Mouse (Mus musculus): Measurements from ENCODE around the gene Eln.
A peak's percentile ranks its signal among the peaks of the same experiment; 100 is the strongest.

Eln gene

DNA sequence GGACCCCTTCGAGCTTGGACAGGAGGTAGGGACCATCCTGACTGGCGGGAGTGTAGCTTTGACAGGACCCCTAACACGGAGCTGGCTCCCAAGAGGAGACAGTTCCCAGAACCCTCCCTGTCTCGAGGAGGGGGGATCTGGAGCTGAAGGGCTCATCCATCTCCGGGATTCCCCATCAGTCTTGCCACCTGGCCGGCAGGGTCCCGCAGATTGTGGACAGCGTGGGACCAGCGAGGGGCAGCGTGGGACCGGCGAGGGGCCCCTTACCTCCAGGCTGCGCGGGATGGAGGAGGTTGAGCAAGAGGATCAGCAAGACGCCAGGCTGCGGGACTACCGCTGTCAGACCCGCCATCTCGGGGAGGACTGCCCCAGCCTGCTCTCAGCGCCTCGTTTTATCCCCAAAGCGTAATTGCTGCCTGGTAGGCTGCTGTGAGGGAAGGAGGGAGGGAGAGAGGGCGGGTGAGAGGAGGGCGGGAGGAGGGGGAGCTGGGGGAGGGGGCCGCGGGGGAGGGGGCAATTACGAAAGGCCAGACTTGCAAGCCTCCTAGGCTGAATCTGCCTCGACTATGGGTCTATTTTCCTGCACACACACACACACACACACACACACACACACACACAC is at the start of gene Eln:
Eln (minus strand) TSS at position 434 of the 622 bp plus-strand sequence.
- no peak for DNase-seq (ENCODE audit: low spot score)

DNA sequence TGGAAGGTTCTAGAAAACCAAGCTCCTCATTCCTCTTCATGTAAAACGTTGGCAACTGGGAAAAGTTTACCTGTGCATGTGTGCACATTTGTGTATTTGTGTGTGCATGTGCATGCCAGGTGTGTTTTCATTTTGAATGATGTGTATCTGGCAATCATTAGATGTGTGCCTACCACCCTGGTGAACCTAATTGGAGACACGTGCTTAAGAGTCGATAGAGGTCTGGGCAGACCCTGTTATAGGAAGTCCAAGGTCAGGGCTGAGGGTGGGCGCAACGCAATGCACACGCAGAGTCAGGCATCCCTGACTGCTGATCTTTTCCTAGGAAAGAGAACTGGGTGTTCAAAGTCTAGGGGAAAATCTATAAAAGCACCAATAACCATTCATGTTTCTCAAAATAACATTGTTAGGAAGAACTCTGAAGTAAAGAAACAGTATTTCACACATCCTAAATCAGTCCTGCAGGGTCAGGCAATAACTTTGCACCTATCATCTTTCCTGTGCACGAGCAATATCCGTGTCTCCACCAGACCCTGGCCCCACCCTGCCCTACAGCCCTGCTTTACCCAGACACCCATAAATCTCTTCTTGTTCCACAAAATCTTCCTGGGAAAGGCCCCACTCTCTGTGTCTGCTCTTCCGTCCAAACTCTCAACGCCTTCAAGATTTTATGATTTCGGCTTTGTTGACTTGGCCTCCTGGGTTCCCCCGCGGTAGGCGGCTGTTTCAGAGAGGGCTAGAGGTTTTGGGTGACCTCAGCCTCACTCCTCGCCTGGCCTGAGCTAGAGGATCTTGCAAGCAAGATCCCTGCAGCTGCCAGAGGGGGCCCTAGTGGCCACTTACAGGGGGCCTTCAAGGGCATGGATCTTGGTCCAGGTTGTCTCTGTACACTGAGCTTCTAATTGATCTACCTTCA is 43.2 kb upstream of the Eln start:
- no peak for DNase-seq (ENCODE audit: low spot score)

DNA sequence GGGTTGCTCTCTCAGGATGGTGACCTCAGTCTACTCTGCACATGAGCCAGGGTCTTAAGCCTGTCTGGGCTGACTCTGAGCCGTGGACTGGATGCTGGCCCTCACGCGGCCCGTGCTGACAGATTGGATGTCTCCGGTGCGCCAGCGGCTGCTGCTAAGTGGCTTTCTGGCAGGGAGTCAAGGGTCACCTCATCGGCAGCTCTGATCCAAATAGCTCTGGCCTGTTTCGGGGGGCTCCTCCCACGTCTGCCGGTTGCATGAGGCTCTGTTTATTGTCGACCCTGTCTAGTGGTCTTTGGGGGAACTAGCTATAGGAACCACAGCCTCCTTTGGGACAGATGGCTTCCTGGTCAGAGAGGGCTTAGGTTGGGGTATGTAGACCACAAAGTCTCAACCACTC is 41.1 kb upstream of the Eln start:
- DNase-seq (ENCODE audit: low spot score): no peak

DNA sequence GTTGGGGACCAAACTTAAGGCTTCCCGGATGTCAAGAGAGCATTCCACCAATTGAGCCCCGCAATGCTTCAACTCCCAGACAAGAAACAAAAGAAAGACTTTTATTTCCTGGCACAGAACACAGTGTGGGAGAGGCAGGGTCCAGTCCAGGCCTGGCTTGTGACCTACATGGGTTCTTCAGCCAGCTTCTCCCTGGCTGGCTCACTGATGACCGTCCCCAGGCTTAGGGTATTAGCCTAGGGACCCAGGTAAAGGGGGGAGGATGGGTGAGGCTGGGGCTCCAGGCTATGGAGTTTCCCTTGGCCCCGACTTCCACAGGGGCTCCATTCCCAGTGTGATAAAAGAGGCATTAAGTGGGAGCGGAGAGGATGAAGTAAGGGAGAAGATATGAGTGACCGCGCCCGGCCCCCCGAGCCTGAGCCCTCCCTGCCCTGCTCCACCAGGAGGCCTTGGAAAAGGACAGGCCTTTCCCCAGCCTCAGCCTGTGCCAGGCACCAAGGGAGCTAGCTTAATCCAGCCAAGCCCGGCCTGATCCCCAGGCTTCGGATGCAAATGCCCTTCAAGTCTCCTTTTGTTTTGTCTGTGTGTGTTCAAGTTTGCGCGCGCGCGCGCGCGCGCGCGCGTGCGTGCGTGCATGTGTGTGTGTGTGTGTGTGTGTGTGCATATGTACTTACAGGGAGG is 38.7 kb upstream of the Eln start:
- no peak for DNase-seq (ENCODE audit: low spot score)

DNA sequence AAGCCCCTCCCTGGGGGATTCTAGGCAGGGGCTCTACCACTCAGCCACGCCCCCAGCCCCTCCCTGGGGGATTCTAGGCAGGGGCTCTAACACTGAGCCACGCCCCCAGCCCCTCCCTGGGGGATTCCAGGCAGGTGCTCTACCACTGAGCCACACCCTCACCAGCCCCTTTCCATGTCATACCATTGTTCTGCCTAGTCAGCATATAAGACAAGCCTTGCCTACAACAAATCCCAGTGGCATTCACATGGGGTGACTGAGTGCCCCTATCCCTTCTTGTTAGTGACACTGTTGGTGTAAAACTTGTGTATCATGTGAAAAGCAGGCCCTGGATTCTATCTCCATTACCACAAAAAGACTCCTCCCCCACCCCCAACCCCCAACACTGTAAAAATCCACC is 36.7 kb upstream of the Eln start:
- DNase-seq (ENCODE audit: low spot score): no peak

DNA sequence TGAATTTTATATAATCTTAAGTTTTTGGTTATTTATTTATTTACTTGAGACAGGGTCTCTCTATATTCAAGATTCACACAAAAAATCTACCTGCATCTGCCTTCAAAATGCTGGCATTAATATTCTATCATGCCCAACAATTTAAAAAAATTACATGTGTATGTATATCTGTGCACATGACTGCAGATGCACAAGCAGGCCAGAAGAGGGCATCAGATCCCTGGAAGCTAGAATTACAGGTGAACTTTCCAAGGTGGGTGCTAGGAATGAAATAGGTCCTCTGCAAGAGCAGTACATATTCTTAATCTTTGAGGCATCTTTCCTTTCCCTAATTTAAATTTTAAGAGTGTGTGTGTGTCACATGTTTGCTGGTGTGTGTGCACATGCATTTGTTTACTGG is 33.8 kb upstream of the Eln start:
- DNase-seq (ENCODE audit: low spot score): no peak

DNA sequence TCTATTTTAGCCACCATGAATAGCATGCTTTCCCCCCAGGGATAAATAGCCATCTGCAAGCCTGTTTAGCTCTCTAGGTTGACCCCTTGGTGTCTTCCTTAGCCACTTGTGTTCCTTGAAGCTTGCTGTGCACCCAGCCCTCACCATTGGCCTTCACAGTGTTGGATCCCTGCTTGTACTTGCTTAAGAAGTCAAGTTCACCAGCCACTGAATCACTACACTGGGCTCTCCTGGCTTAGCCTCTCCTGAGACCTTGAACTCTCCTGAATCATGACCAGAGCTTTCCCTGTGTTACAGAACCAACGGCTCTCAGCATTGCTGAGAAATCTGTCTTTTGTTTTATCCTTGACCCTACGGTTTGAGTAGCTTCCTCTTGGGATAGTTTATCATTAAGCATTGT is 33.0 kb upstream of the Eln start:
- no peak for DNase-seq (ENCODE audit: low spot score)

DNA sequence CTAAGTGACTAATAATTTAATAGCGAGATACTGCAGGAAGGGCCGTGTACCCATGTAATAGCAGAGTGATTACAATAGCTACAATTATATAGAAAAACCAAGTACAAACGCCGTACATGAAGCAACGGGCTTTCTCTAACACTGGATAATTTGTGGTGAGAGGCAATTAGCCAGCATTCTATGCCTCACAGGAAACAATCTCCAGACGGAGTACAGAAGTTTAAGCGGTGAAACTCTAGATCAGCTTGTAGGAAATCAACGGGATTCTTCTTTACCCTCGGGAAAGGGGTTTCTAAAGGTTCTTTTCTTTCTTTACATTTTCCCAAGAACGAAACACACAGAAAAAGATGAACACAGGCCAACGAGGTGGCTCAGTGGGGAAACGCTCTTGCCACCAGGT is 29.4 kb upstream of the Eln start:
- DNase-seq (ENCODE audit: low spot score): no peak

DNA sequence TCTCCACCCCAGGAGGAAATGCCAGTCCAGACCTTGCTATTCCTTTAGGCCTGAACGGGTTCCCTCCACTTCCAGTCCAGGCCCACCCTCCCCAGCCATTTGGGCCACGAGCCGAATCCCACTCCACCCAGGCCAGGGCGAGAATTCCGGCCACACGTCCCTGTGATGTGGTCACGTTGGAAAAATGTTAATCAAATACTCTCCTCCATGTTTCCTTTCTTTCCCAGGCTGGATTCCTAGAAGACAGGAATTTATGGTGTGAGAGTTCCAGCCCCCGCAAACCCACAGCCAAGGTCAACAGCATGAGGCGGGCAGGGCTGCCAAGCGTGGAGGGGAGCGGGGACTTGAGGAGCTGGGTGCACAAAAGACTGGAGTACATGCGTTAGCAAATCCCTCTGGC is 25.4 kb upstream of the Eln start:
- no peak for DNase-seq (ENCODE audit: low spot score)

DNA sequence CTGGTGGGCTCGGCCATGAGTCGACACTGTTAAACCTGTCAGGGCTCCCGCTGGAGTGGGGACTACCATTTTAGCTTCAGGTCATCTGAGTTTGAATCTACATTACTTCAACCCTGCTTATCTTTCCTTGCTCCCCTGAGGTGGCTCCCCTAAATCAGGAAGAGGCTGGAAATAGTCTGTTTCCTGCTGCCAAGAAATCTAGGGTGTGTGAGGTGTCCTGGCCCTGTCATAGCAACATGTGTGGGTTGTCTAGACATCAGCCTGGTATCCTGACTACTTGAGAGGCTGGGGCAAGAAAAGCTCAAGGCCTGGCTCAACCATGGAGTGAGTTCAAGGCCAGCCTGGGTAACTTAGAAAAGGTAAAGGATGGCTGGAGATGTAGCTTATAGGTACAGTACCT is 24.6 kb upstream of the Eln start:
- DNase-seq (ENCODE audit: low spot score): no peak

DNA sequence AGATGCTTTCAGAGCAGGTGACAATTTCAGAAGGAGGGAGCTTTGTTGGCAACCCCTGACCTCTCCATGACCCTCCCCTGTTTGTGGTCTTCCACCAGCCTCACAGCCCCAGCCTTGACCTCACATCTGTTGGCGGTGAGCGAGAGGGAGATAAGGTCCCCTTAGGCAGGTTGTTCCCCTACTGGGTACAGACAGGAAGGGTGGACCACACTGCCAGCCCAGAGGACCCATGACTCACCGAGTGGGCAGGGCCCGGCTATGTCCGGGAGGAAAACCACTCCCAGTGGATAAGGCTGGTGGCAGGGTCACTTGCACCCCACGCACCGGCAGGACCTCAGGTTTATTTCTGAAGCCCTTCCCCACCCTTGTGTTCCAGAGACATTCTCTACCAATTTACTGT is 22.1 kb upstream of the Eln start:
- DNase-seq (ENCODE audit: low spot score): no peak

DNA sequence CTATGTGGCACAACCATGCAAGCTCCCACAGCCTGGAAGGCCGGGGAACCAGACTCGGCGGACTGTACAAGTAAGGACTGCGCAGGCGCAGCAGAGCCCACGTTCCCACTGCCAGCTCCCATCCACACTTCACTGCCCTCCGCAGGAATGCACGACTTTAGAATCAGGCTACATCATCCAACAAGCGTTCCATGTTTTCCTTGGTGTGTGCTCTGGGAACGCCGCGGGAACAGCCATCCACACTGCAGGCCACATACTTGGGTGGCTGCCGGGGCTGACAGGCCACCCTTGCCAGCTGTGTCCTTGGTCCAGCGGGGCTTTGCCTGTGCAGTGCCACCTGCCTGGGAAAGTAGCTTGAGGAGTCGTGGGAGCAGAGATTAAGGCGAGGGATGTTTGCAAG is 18.3 kb upstream of the Eln start:
- no peak for DNase-seq (ENCODE audit: low spot score)

DNA sequence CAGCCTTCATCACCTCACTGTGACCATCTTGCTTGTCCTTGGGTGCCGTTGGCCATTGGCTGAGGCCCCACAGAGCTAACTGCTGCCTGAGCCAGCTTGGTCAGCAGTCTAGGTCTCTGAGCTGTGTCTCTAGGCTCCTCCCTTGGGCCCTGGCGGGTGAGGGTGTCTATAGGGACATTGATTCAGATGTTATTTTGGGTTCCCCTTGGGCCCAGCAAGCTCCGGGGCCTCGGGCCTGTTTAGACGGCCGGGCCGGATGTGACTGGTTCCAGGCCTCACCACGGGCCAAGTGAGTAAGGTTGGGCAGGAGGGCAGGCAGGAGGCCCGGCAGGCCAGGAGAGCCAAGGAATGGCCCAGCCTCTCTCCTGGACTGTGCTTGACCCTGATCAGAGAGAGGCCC is 16.2 kb upstream of the Eln start:
- no peak for DNase-seq (ENCODE audit: low spot score)

DNA sequence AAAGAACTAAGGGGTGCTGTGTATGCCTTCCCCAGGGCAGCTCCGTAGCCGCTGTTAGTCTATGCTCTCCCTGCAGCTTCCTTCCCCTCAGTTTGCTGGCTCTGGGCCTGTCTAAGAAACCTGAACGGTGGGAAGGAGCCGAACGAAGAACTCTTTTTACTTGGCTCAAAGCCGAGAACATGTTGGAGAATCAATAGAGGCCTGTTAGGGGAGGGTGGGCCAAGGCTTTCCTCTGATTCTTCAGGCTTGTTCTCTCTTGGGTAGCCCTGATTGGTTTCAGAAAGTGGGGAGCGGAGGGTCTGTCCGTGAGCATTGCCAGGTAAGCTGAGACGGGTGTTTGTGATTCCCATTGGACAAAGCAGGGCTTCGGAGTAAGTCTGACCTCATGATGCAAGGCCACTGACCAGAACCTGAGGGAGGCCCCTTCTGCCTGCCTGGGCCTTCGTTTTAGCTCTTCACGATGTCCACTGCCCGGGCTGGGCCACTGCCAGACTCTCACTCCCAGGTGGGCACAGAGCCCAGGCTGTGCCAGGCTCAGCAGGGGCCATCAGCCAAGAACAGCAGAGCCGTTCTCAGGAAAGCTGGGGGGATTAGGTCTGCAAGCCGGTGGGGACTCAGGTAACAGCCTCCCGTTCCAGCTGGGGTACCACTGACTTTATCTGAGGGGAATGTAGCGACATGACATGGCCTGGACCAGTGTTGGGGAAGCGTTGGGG is 14.4 kb upstream of the Eln start:
- no peak for DNase-seq (ENCODE audit: low spot score)

DNA sequence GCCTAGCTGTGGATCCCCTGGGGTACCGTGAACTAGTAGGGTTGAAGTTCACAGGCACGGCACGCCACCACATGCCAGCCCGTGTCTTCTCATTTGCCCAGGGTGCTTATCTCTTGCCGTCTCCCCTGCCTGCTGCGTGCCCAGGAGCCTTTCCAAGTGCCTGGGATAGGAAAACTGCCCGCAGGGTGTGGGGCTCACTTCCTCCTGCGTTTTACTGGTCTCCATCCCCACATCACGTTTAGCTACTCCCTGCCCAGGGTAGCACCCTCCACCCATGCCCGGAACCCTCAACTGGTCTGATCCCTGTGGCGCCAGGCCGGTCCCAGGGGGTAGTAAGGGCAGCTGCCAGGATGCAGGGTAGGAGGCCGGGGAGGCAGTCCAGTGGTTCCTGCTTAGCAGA is 8.9 kb upstream of the Eln start:
- no peak for DNase-seq (ENCODE audit: low spot score)

DNA sequence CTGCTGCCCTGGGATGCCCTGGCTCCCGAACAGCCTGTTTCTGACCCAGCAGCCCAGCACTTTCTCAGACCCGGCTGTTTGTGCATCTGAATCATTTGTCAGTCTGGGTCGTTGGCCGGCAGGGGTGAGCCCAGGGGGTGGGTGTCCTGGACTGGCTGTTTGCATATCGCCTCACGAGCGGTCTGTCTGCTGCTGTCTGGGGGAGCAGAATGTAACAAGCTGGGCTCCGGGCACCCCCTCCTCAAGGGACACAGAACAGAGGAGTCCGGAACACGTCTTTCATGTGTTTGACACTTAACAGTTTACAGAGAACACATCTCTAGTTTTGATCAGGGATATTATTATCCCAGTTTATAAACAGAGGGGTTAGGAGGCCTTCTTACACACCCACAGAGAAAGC is 7.0 kb upstream of the Eln start:
- DNase-seq (ENCODE audit: low spot score): no peak

DNA sequence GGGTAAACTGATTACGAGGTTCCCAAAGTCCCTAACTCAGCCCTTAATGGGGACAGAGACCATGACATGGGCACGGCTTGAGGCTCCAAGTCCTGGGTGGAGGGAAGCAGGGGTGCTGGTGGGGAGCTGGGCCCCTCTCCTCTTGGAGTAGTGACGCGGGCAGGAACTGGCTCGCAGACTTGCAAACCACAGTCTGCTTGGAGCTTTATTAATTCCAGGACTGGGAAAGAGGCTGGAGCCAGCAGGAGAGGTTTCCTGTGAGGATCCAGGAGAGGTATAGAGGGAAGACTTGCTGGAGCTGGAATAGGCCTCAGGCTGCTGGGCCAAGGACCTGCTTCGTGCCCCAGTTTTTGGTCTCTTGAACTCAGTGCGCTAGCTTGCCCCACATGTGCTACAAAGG is 3.3 kb upstream of the Eln start:
- no peak for DNase-seq (ENCODE audit: low spot score)

DNA sequence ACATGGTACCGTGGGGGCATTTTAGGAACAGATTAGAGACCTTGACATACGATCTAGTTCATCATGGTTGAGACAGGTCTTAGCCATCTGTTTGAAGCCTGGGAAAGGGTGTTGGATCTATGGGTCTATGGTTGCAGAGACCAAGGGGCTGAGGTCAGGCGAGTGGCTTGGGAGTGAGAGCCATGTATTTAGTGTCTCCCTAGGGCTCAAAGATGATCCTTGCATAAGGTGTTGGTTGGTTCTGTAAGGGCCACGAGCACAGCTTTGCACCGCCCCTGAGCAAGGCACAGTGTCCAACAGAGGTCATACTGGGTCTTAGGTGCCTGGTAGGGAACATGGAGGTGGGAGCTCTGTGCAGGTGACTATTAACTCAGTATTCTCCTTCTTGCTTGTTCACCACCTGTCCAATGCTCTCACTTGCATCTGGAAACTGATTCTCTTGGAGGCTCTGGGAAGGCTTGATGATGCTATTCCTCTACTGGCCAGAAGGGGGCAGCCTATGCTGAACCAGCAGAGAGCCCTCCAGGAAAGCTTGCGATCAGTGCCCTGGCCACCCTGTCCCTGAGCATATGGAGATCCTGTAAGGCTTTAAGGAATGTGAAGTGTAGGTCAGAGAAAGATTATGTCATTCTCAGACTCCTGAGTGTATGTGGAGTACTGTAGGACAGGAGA is 960 bp upstream of the Eln start:
- DNase-seq (ENCODE audit: low spot score): peak; percentile 21

DNA sequence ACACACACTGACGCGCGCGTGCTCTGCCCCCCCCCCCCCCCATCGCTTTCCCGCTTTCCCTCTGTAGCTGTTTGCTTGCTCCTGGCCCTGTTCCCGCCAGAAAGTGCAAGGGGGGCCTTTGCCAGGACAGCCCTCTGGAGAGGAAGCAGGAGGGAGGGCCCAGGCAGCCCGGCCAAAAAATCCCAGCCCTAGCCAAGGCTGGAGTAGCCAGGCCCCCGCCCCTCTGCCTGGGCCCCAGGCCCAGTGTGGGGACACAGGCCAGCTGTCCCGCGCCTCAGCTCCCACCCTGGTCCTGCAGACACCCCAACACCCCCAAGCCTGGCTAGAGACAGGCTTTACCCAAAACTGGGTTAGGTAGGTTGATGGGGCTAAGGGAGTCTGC is 380 bp upstream of the Eln start:
- DNase-seq (ENCODE audit: low spot score): peak; percentile 22

DNA sequence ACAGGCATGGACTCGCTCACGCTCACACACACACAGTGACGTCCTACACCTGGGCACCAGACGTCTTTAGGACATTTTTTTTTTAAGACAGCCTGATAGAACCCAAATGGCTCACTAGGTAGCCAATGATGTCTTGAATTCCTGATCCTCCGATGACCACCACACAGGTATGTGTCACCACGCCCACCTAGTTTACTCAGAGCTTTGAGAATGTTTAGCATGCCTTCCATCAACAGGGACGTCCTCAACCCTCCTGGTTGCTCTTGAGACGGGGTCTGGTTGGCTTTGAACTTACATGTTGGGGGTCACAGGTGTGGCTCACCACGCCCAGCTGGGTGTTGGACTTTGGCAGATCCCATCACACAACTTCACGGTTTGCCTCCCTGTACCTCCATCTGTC is 922 bp downstream of the Eln start:
- no peak for DNase-seq (ENCODE audit: low spot score)

DNA sequence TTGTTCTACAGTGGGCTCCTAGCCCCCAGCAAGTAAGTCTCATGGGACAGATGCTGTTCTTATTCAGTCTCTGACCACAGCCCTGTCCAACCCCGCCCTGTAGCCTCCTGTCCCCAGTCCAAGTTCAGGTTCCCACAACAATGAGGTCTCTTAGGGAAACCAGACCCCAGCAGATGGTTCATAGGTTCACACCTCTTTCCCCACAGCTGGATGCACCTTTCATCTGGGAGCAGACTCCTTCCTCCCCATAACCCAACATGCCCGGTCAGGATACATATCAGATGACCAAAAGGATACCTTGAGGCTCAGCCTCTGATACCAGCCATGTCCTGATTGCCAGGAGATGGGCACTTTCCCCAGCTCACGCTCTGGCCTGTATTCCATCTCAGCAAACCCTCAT is 1.3 kb downstream of the Eln start:
- DNase-seq (ENCODE audit: low spot score): no peak

DNA sequence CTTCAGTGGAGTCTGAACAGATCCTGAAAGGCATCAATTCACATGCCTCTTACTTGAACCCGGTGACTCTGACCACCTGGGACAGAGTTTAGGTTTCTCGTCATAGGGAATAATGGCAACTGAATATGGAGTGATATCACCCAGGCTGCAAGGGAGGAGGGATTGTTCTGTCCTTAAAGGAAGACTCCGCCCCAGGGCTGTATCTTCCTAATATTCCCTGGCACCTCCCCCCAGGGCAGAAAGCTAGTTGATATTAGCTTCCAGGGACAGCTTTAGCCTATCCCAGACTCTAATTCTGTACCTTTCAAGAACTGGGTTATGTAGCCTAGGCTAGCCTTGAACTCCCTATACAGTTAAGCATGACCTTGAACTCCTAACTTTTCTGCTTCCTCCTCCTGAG is 2.1 kb downstream of the Eln start:
- no peak for DNase-seq (ENCODE audit: low spot score)

All from left cerebral cortex, adult 11 months (tissue).